Mouse (Mus musculus) embryonic fibroblast, embryonic 13.5 days (primary cell): ENCODE data around the gene Ubtf.

ENCODE experiments used
- CTCF ChIP-seq: IDR thresholded peaks from 2 replicates; pipeline ENCODE4 v1.5.1; 2011; ENCODE audit warnings: mild to moderate bottlenecking, control low read depth, low read length, moderate library complexity, borderline replicate concordance; ENCODE audit not compliant: insufficient read depth
- POLR2A ChIP-seq: IDR thresholded peaks from 2 replicates; pipeline ENCODE4 v1.6.1; 2011; ENCODE audit warnings: low read depth, mild to moderate bottlenecking, control low read depth, low read length, moderate library complexity

DNA sequence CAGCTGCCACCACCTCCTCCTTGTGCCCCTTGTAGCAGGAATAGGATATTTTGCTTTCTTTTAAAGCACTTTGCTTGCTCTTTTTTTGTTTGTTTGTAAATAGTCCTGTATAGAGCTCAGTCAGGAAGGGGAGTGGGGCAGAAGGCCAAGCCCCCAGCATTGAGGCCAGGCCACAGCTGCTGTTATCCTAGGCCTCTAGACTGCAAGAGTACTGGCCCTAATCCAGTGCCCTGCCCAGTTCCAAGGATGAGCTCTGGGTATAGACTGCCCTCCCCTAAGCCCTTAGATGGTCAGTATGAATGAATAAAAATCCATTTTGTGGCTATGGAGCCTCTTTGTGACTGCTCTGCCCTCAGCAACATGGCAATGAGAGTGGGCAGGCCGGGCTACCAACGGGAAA, 30.6 kb downstream of the Ubtf start:
- TF ChIP-seq CTCF (no peak), POLR2A (no peak)
